Mouse (Mus musculus): ENCODE data around the gene Gm281.

GRCm38 (mm10) chr14:13770686-13771085 lies 143.6 kb downstream of the Gm281 start:
- TF ChIP-seq POLR2A (IDR thresholded peaks at IDR 0.05; ENCODE audit: borderline replicate concordance, control insufficient read depth, low read depth, low read length) (no peak), CTCF (IDR thresholded peaks at IDR 0.05; ENCODE audit: control insufficient read depth, insufficient read depth, low read length) (no peak)

All from bone marrow, adult 2 months (tissue).